Mouse (Mus musculus) CH12.LX (cell line): ENCODE measurements around the gene Fxyd2.

Source experiments
- BHLHE40 ChIP-seq: IDR thresholded peaks from 2 replicates; pipeline ENCODE4 v1.6.1; 2011; ENCODE audit warnings: mild to moderate bottlenecking, low read depth, low read length, improper control_type of control experiment
- CTCF ChIP-seq, 2 experiments: IDR thresholded peaks in 1 of 2; conservative IDR thresholded peaks in 1 of 2; 2 replicates each; pipeline ENCODE4 v1.5.1; 2011 to 2012; ENCODE audit warnings: low read depth in 2 of 2, low read length in 2 of 2, improper control_type of control experiment in 1 of 2, inconsistent platforms in 1 of 2, mild to moderate bottlenecking in 1 of 2, moderate library complexity in 1 of 2
- EP300 ChIP-seq: IDR thresholded peaks from 2 replicates; pipeline ENCODE4 v1.6.1; 2011; ENCODE audit warnings: low read length, improper control_type of control experiment
- MAX ChIP-seq: IDR thresholded peaks from 2 replicates; pipeline ENCODE4 v1.6.1; 2011; ENCODE audit warnings: low read length, improper control_type of control experiment
- MEF2A ChIP-seq: IDR thresholded peaks from 2 replicates; pipeline ENCODE4 v1.6.1; 2014; ENCODE audit warnings: low read depth, mild to moderate bottlenecking, inconsistent platforms, low read length, improper control_type of control experiment, borderline replicate concordance
- POLR2A ChIP-seq: IDR thresholded peaks from 2 replicates; pipeline ENCODE4 v1.6.1; 2011; ENCODE audit warnings: low read depth, mild to moderate bottlenecking, improper control_type of control experiment, low read length
- POLR2AphosphoS2 ChIP-seq: IDR thresholded peaks from 2 replicates; pipeline ENCODE4 v1.6.1; 2011; ENCODE audit warnings: low read depth, low read length, improper control_type of control experiment
- SMC3 ChIP-seq: IDR thresholded peaks from 2 replicates; pipeline ENCODE4 v1.6.1; 2011; ENCODE audit warnings: low read depth, low read length, improper control_type of control experiment

GRCm38 (mm10) chr9:45413478-45414140, 14.1 kb downstream of the Fxyd2 start:
- TF ChIP-seq BHLHE40, result no peak
- TF ChIP-seq POLR2AphosphoS2, result no peak
- no peak for TF ChIP-seq EP300
- TF ChIP-seq SMC3, result peak; percentile 12
- no peak for TF ChIP-seq MEF2A
- TF ChIP-seq MAX, result no peak
- TF ChIP-seq CTCF (conservative IDR thresholded peaks at IDR 0.05 in 1 of 2, IDR thresholded peaks at IDR 0.05 in 1 of 2; ENCODE audit: low read depth in 2 of 2, low read length in 2 of 2), result peak; percentile 56 to 68
- no peak for TF ChIP-seq POLR2A
